Mouse (Mus musculus) urinary bladder, postnatal 25 days (tissue): ENCODE data around the gene Serpinb3b.
"Not testable (repeated sequence)": the region's sequence is repeated elsewhere in the genome, so short reads cannot be mapped to it uniquely, and the experiment has no call there.

Source experiments
- DNase-seq: peaks from one replicate; pipeline ENCODE4 v3.0.0; 2022; ENCODE audit warnings: low spot score

Gene Serpinb3b

DNA sequence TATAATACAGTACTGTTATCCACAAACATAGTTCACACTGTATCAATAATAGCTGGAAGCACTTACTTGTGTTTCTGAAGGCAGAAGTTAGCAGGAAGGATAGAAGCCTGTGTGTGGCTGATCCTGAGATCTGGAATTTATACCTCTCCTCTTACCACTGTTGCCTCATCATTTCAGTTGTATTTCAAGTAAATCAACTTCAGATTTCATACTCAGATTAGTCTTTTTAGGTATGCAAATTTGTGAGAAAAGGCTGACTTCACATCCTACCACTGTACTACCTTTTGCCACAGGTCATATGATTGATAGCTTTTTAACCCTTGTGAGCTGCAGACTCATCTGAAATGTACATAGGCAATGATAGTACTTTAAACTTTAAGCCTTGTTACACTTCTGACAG is at the start of gene Serpinb3b, which contains the start of gene Serpinb3c:
Gene Serpinb3b (minus strand): TSS at position 101 of the 400 bp plus-strand sequence.
Gene Serpinb3c (minus strand): TSS at position 111 of the 400 bp plus-strand sequence.
- DNase-seq = not testable (repeated sequence)

DNA sequence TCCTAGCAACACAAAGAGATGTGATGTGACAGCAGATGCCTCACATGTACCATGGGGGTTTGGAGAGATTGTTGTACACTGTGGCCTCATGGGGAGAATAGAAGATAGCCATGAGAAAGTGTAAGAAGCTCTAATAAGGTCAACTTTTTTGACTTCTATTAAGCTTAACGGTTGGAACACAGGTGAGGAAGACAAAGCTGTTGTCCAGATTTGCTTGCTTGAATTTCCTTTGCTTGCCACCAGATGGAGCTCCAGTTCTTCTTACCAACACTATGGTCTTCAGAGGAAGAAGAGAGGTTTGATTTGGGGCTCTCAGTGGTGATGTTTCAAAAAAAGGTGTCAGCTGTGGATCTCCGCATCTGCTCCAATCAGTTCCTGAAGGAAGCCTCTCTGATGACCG is 35.0 kb downstream of the Serpinb3b start:
- DNase-seq = not testable (repeated sequence)

DNA sequence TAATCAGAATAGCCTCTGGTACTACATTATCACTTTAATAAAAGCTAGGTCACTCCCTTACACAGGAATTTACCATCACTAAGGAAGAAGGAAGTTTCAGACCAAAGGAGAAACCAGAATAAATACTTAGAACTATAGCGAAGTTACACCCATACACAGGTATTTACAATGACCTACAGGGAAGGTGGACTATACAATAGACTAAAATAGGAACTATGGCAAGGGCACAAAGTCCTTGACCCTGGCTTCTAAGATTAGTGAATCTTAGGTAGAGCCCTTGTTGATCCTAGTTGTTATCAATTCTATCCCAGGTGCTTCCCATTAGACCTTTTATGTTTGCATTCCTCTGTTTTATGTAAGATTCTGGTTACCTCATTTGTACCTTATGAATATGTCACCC is 60.9 kb downstream of the Serpinb3b start:
- not testable (repeated sequence) for DNase-seq

DNA sequence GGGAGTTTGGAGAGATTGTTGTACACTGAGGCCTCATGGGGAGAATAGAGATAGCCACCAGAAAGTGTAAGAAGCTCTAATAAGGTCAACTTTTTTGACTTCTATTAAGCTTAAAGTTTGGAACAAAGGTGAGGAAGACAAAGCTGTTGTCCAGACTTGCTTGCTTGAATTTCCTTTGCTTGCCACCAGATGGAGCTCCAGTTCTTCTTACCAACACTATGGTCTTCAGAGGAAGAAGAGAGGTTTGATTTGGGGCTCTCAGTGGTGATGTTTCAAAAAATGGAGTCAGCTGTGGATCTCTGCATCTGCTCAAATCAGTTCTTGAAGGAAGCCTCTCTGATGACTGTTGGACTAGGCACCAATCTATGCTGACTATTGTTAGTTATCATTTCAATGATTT is 150.7 kb downstream of the Serpinb3b start:
- DNase-seq = not testable (repeated sequence)
